Mouse (Mus musculus) gastrocnemius, postnatal 36 days (tissue): ENCODE results near the gene Zfp182. TPM values are rescaled to one million over a fixed set of nuclear protein-coding genes. Genes with fewer than 3 reads are reported as not detected.

ENCODE experiments used
- DNase-seq, 2 experiments: peaks; one replicate each; pipeline ENCODE4 v3.0.0; 2022
- intact Hi-C: fragments of 180-260 bp; cut with DNase I; formaldehyde crosslinking; loops from one replicate; pipeline ENCODE4 v1.15.1; 2025
- long read RNA-seq, 2 experiments: library from polyadenylated mRNA; stranded (forward); transcript quantifications; one replicate each; pipeline ENCODE4 v2.0.0; 2021
- total RNA-seq, 2 experiments: library from RNA; stranded (reverse); gene quantifications; 2 replicates each; pipeline ENCODE4 v1.2.3; 2021

Zfp182 gene
- total RNA-seq: 1 to 10 TPM; 1.6 to 1.7 TPM
- long read RNA-seq, experiment 1, partial matches to known transcripts: 0 of 2 reads
- long read RNA-seq, experiment 1, other reads (novel, unspliced or antisense): 2 of 2 reads
- long read RNA-seq, experiment 2: 0 reads

GRCm38 (mm10) chrX:21061866-21062543 lies at the start of gene Zfp182:
Zfp182 (minus strand) TSS chrX:21062316.
- DNase-seq: peak; percentile 52 to 72
- intact Hi-C loops: no loop called here

- no peak for DNase-seq
- intact Hi-C loops: no loop called here
These were observed 27.7 kb upstream of the Zfp182 start for GRCm38 (mm10) chrX:21089867-21090239.

GRCm38 (mm10) chrX:21088983-21089866 lies 27.1 kb upstream of the Zfp182 start, which contains the start of gene Zfp300:
Zfp300 (minus strand) TSS chrX:21089527.
- intact Hi-C loops: no loop called here
- peak; percentile 24 to 55 for DNase-seq

DNA sequence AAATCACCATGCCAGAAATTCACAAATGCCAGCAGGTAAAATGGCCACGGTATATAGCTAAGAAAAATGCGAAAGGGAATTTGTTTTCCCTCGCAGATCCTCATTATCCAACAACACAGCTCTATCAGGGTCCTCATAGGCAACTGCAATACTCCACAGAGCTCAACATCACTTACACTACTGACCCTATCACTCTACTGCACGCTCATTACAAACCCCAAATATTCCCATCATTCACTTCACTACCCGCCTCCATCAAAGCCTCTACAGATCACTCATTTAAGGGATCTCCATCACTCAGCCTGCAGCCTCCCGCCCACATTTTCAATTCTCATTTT lies 26.5 kb upstream of the Zfp182 start:
- intact Hi-C loops: no loop called here
- DNase-seq: peak in 1 of 2 experiments; percentile 9

DNA sequence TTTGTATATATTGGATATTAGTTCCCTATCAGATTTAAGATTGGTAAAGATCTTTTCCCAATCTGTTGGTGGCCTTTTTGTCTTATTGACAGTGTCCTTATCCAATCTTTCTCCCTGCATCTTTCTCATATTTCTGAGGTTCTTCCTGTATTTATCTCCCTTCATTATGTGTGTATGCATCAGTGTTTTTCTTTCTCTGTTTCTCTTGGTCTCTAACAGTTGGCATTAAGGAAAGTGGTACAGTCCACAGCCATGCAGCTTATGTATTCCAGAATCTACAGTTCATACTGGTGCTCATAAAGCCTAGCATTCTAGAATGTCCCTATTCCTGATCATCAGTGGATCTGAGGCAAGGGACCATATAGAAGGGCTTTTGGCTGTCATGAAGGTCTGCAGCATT lies 6.0 kb upstream of the Zfp182 start, which contains the start of gene Spaca5:
TSS of gene Spaca5 (plus strand) at position 301 of the 400 bp plus-strand sequence.
- intact Hi-C loops: no loop called here
- DNase-seq: no peak

GRCm38 (mm10) chrX:21062544-21062890 lies 401 bp upstream of the Zfp182 start:
- DNase-seq: no peak
- intact Hi-C loops: no loop called here

- intact Hi-C loops: no loop called here
These were observed 656 bp downstream of the Zfp182 start for GRCm38 (mm10) chrX:21061460-21061859.

GRCm38 (mm10) chrX:20980901-20981300 lies 81.2 kb downstream of the Zfp182 start:
- intact Hi-C loops: no loop called here
- DNase-seq: no peak

More at GRCm38 (mm10) chrX:21061460-21061859, 656 bp downstream of the Zfp182 start:
- DNase-seq: no peak

Other genes starting within 250 kb of the Zfp182 start
- 1 to 10 TPM; 2.1 to 2.5 TPM for gene Timp1, start 192.2 kb downstream of the Zfp182 start, total RNA-seq
- under 1 TPM; 0.07 to 0.08 TPM for gene Syn1, start 141.3 kb downstream of the Zfp182 start, total RNA-seq
- gene Cfp, start 130.8 kb downstream of the Zfp182 start, total RNA-seq: 1 to 10 TPM; 3.5 to 4.0 TPM
- gene Elk1, start 111.7 kb downstream of the Zfp182 start, total RNA-seq: 1 to 10 TPM; 6.6 to 7.8 TPM
- 10 to 100 TPM; 22.7 to 26.3 TPM for gene Uxt, start 100.3 kb downstream of the Zfp182 start, total RNA-seq
- gene Spaca5, start 6.1 kb upstream of the Zfp182 start, total RNA-seq: not detected
- gene Zfp300, start 27.2 kb upstream of the Zfp182 start, total RNA-seq: under 1 TPM; 0.15 TPM
- not detected for gene Ssxa1, start 53.5 kb upstream of the Zfp182 start, total RNA-seq
- not detected for gene Gm21876, start 113.3 kb upstream of the Zfp182 start, total RNA-seq